In the genomic region with DNA sequence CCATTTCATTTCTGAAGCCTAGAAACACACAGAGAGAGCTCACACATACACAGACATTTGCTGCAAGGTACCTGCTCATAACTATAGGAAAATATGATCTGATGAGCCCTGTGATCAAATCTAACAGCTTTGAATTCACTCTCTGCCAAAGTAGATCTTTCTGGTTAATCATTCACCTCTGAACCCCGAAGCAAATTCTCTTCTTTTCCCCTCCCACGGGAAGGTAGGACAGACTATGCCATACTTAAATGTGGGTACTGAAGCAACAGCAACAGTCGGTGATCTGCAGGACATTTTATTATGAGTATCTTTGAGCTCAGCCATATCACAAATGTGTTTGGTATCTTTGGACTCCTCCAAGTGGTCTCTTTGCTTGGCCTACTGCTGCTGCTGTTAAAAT, we compare ENCODE assay signal across 30 mouse cellular contexts. TPM values are rescaled to one million over a fixed set of nuclear protein-coding genes. Genes with fewer than 3 reads are reported as not detected.
"Had no signal": no experiment of that assay in that cellular context is flagged by ENCODE, and none has a peak within 500 bp of the region (broad histone marks: within the 10 kb centered on the region; RNA-seq: fewer than 3 reads in every experiment).

A gene (plus strand): TSS at position 301 of the 400 bp plus-strand sequence.

- H3K36me3 ChIP-seq: liver, embryonic 15.5 days; lung, embryonic 15.5 days; midbrain, embryonic 10.5 days; midbrain, embryonic 13.5 days had no signal

- H3K4me1 ChIP-seq: liver, embryonic 15.5 days; lung, embryonic 15.5 days; megakaryocyte, embryonic 14.5 days; midbrain, embryonic 10.5 days; midbrain, embryonic 13.5 days had no signal

- H3K4me3 ChIP-seq: left cerebral cortex, adult 2 months; liver, embryonic 15.5 days; lung, embryonic 15.5 days; midbrain, embryonic 10.5 days; midbrain, embryonic 13.5 days had no signal

- H3K9ac ChIP-seq: hindbrain, embryonic 14.5 days; liver, embryonic 15.5 days; lung, embryonic 15.5 days; midbrain, embryonic 13.5 days had no signal

- H3K4me2 ChIP-seq: hindbrain, embryonic 14.5 days; liver, embryonic 11.5 days; liver, embryonic 15.5 days; lung, embryonic 15.5 days; midbrain, embryonic 13.5 days had no signal

- H3K27me3 ChIP-seq: liver, embryonic 15.5 days; lung, embryonic 15.5 days; megakaryocyte, embryonic 14.5 days; midbrain, embryonic 13.5 days had no signal

- H3K27ac ChIP-seq: hindbrain, embryonic 14.5 days; hindbrain, postnatal 0 days; kidney, postnatal 0 days; left cerebral cortex, adult 2 months; liver, embryonic 15.5 days; lung, embryonic 15.5 days; midbrain, embryonic 10.5 days; midbrain, embryonic 13.5 days; stomach, postnatal 0 days had no signal

- DNase-seq: layer of hippocampus, postnatal 36 days; lung, adult 18-20 months; lung, postnatal 10 days; lung, postnatal 36 days; thymus, adult 2 months; thymus, postnatal 14 days had no signal

- H3K9me3 ChIP-seq: liver, embryonic 15.5 days; lung, embryonic 15.5 days; megakaryocyte, embryonic 14.5 days; midbrain, embryonic 10.5 days; midbrain, embryonic 13.5 days had no signal

- ATAC-seq: hindbrain, postnatal 0 days; inflammation-experienced regulatory T-cells, adult 6 months; midbrain, embryonic 13.5 days had no signal

RNA-seq across cellular contexts. Expression of the gene that starts here (rescaled TPM):
- total RNA-seq: hindbrain, postnatal 0 days; layer of hippocampus, adult 8-10 months; layer of hippocampus, postnatal 10 days; layer of hippocampus, postnatal 36 days; left cerebral cortex, adult 2 months; left cerebral cortex, postnatal 10 days; left cerebral cortex, postnatal 36 days; midbrain, postnatal 0 days had no signal
- polyA plus RNA-seq: hindbrain, embryonic 14.5 days; hindbrain, postnatal 0 days; inflammation-experienced regulatory T-cells, adult 6 months; limb, embryonic 11.5 days; limb, embryonic 14.5 days; liver, embryonic 11.5 days; liver, embryonic 15.5 days; lung, embryonic 15.5 days; midbrain, embryonic 10.5 days; midbrain, embryonic 13.5 days; midbrain, postnatal 0 days; neural tube, embryonic 11.5 days; neural tube, embryonic 14.5 days; small intestine, adult 2 months; spleen, adult 2 months; stomach, embryonic 14.5 days; stomach, postnatal 0 days; thymus, adult 2 months had no signal
